Mouse (Mus musculus) spleen, adult 18-20 months (tissue): ENCODE data around the gene Unc13a.
"Not testable (repeated sequence)": the region's sequence is repeated elsewhere in the genome, so short reads cannot be mapped to it uniquely, and the experiment has no call there.

ENCODE experiments used
- DNase-seq, 2 experiments: peaks; one replicate each; pipeline ENCODE4 v3.0.0; 2022; ENCODE audit warnings: mixed read lengths in 2 of 2

Unc13a gene

GRCm38 (mm10) chr8:71671549-71671965 lies at the start of gene Unc13a:
TSS of gene Unc13a (minus strand) at chr8:71671757.
- peak; percentile 77 to 94 for DNase-seq

GRCm38 (mm10) chr8:71719928-71720457 lies 48.4 kb upstream of the Unc13a start:
- DNase-seq: no peak

DNA sequence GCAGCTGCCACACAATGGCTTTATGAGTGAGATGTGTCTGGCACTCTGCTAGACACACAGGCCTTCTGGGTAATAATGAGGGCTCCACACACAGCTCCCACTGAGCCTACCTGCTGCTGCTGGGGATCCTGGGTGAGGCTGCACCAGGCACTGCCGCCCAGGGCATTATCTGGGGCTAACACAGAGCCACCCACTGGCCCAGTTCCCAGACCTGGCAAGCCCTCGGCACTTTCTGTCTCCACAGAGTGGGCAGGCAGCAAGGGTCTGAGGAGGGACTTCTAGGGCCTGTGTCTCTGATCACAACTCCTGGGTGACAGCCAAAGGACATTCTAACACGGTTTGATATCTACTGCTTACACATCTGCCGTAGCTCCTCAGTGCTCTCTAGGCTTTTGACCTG lies 47.7 kb upstream of the Unc13a start:
- no peak for DNase-seq

DNA sequence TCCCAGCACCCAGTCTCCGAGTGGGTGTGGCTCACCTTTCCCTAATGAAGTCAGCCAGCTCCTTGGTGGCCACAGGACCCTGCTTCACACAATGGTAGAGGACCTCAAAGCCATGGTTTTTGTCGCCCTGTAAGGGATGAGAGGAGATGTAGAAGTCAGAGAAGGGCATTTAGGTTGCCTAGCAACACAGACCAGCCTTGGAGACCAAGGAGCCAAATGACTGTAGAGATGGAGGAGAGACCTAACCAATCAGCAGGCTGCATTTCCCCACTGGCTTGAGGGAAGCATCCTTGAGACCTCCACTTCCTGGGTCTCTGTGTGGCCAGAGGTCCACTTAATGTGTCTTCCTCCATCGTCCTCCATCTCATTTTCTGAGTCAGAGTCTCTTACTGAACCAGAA lies 46.7 kb upstream of the Unc13a start:
- no peak for DNase-seq

DNA sequence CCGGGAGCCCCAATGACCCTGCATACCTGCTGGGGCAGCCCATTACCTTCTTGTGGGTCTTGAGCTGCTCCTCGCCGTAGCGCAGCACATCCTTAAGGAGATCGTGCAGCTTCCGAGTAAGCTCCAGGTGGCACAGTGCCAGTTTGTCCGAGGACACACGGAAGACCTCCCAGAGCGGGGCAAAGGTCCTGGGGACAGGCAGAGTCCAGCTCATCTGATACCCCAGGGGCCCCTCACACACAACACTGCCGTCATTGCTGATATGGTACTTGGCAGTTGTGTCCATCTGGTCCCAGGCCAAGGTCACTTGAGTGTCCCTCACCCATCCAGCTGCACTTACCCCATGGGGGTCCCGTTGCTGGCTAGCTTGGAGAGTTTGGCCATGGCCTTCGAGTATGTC lies 45.5 kb upstream of the Unc13a start:
- DNase-seq: no peak

GRCm38 (mm10) chr8:71716561-71717053 lies 45.0 kb upstream of the Unc13a start:
- no peak for DNase-seq

DNA sequence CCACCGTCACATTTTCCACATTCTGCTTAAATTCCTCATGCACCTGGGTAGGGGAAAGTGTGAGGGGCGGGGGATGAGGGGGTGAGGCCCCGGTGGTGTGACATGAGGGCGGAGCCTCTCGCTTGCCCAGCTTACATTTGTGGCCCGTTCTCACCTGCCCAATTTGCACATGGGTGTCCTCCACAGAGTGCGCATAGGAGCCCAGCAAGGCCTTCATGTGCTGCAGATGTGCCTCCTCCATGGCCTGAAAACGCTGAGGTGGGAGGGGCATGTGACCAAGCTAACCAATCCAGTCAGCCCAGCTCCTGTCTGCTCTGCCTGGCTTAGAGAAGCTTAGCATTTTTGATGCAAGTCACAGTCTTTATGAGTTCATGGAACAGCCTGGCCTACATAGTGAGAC lies 44.0 kb upstream of the Unc13a start:
- no peak for DNase-seq

DNA sequence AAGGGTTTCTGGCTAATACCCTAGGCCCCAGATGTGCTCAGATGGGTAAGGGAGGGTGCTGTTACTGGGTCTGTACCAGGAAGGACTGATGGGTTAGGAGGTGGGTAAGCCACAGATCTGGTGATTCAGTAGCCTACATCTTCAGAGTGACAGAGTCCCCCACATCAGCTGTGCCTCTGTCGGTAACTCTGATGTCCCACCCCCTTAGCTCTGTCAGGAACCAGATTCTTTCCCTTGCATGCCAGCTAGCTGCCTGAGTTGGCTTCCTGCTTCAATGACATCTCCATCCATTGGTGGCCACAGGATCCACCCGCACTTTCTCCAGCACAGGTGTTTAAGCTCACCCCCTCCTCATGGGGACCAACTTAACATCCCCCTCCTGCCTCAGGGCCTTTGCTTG lies 40.0 kb upstream of the Unc13a start:
- DNase-seq: peak in 1 of 2 experiments; percentile 4

DNA sequence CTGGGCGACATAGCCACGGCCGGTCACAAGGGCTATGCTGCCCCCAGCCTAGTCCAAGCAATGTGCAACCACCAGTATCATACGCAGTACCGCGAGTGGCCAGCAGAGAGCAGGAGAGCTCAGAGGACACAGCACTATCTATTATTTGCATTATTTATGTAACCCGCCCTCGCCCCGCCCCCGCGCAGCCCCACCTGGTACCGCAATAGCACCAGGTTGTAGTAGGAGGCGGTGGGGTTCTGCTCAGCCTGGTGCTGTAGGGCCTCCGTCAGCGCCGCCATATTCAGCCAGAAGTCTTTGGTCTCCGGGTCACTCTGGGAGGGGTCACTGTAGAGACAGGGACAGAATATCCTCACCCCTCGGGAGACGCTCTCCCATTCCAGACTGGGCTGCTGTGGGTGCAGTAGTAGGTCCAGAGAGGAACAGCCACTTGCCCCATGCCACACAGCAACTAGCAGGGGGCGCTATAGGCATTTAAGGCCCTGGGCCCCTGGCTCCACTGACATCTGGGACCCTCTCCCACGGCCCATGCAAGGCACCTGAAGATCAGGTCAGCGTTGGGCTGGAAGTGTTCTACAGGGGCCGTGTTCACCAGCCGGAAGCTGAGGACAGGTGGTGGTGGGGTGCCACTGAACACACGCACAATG lies 38.4 kb upstream of the Unc13a start:
- DNase-seq: peak; percentile 56 to 79

DNA sequence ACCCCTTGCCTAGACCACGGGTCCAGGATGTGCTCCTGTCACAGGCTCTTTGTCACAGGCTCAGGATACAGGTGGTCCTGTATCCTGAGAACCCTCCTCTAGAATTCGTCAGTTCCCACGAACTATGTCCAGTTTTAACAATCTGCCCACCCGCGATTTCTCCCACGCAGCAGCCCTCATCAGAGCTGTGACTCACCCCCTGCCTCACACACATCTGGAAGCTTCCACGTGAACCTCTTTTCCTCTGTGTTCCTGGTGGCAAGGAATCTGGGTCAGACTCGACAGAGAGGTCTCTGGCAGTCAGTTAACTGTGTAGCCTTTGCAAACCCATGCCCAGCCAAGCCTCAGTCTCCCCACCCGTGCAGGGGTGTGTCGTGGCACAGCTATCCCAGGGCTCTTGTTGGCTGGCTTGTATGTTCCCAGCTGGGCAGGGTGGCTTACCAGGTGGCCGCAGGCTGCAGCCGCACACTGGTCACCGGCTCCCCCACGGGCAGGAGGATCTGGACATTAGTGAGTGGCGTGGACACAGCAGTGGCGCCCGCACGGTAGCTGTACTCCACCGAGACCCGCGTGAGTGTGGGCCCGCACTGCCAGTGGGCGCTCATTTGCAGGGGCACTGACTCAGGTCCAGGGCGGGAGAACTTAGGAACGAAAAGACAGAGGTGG lies 37.7 kb upstream of the Unc13a start:
- no peak for DNase-seq

DNA sequence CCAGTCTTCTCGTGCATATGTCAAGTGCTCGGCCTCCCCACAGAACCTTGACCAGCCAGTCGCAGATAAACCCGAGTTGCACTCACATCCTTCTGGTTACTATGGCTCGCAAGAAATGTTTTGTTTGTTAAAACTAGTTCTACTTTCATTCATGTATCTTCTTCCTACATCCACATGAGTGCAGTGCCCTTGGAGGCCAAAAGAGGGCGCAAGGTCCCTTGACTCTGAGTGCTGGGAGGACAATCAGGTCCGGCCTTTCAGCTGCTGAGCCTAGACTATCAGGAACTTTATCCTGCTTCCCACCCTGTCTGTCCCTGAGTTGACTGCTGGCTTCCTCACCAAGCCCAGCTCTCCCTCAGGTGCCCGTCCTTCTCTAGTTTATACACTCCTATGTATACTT lies 36.3 kb upstream of the Unc13a start:
- peak; percentile 40 to 66 for DNase-seq

GRCm38 (mm10) chr8:71703400-71703799 lies 31.8 kb upstream of the Unc13a start:
- DNase-seq: not testable (repeated sequence)

DNA sequence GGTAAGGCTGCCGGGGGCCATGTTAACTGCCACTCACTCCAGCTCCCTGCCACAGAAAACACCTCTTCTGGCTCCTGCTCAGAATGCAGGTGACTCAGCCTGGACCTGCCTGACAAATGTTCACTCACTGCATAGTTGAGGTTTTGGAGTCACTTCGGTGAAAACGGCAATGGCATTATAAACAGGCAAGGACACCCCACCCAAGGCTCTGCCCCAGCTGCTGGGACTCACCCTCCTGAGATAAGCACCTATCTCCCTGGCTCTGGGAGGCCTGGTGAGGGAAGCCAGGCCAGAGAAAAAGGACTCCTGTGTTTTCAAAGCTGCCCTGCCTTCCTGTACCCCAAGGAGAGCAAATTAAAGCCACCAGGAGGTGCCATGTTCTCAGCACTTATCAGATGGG lies 31.4 kb upstream of the Unc13a start:
- no peak for DNase-seq

GRCm38 (mm10) chr8:71702087-71702432 lies 30.5 kb upstream of the Unc13a start:
- no peak for DNase-seq

DNA sequence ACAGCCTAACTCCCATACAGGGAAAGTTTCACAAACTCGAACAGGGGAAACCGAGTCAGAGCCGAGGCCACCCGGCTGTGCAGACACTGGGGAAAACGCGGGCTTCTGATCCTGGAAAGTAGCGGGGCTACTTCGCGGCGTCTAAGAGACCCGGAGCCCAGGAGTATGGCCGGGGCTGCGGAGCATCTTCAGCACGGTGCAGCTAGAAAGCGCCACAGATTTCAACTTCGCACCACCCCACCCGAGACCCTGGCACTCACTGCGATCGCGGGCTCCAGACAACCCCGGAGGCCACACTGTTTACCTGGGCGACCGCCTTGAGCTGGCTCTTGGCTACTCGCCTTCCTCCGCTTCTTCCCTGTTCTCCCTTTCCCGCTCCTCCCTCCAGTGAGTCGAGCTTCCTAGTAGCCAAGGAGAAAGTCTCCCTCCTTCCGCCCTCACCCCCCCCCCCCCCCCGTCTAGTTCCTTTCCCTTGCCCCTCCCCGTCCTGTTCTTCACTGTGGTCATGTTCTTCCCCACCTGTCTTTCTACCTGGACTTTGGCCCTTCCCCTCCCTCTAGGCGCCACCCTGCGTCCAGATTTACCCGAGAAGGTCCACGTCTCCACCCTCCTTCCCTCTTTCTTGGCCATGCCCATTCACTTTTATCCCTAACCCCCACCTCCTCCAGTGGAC lies 30.0 kb upstream of the Unc13a start, which contains the start of gene B3gnt3:
Gene B3gnt3 (minus strand): TSS at position 376 of the 673 bp plus-strand sequence.
- no peak for DNase-seq

GRCm38 (mm10) chr8:71700493-71701269 lies 29.1 kb upstream of the Unc13a start:
- no peak for DNase-seq

- DNase-seq: not testable (repeated sequence)
Measured at GRCm38 (mm10) chr8:71695456-71695855, 23.9 kb upstream of the Unc13a start.

DNA sequence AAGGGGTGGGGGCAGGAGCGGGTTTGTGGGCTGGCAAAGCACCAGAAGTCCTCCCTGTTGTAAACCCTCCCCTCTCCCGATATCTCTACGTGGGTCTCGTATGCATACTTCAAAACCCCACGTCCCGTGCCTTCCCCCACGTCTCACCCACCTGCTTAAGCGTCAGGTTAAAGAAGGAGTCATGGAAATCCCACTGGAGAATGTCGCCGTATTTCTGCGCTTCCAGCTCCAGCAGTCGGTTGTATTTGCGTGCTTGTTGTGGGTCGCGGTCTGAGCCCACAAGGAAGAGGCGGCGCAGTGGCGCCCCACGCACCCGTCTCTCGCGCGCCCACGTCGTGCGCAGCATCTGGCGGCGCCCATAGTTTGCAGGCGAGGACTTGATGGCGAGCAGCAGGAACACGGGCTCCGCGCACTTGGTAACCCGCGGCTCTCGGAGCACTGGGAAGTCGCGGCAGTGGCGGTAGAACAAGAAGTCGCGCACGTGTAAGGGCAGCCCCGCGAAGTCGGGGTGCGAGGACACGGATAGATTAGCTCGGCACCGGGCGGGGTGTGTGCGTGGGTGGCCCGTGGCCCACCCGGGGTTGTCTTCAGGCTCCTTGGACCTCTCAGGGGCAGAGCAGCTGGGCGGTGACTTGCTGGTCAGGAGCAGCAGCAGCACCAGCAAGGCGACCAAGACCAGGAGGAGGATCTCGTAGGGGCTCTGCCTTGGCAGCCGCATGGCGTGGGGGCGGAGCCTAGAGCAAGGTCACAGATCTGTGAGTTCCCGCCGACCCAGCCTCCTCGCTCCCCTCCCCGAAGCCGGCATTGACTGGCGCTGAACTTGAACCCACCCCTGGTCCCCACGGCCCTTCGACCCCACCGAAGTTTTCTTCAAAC lies 21.8 kb upstream of the Unc13a start:
- DNase-seq: no peak

GRCm38 (mm10) chr8:71692509-71692908 lies 21.0 kb upstream of the Unc13a start:
- DNase-seq: peak in 1 of 2 experiments; percentile 11

- no peak for DNase-seq
Measured at GRCm38 (mm10) chr8:71689028-71689427, 17.5 kb upstream of the Unc13a start, which contains the start of gene Insl3. TSS of gene Insl3 (plus strand) at chr8:71689214.

GRCm38 (mm10) chr8:71687616-71688015 lies 16.1 kb upstream of the Unc13a start:
- DNase-seq: no peak
